Mouse (Mus musculus) CH12.LX (cell line): ENCODE measurements around the gene Batf. TPM values are rescaled to one million over a fixed set of nuclear protein-coding genes. Genes with fewer than 3 reads are reported as not detected.
A peak's percentile ranks its signal among the peaks of the same experiment; 100 is the strongest.

Source experiments
- DNase-seq: peaks from one replicate; pipeline ENCODE4 v3.0.0-alpha.2; 2013; ENCODE audit errors: extremely low read depth
- H3K27ac ChIP-seq: 2 replicates; pipeline ENCODE4 v1.5.1; 2012; ENCODE audit warnings: low read depth, mild to moderate bottlenecking, control low read depth, moderate library complexity; ENCODE audit not compliant: insufficient read depth
- H3K27me3 ChIP-seq: replicated peaks from 2 replicates; pipeline ENCODE3; 2012; ENCODE audit warnings: inconsistent platforms
- H3K36me3 ChIP-seq, 2 experiments: replicated peaks in 1 of 2; 2 replicates each; pipeline versions ENCODE3 to v1.6.1; 2012; ENCODE audit warnings: inconsistent platforms in 1 of 2, low read length in 1 of 2, mild to moderate bottlenecking in 1 of 2, mixed read lengths in 1 of 2, moderate library complexity in 1 of 2; ENCODE audit not compliant: control insufficient read depth in 1 of 2, insufficient read depth in 1 of 2
- H3K4me1 ChIP-seq, 2 experiments: 2 replicates each; pipeline ENCODE4 v1.6.1; 2012; ENCODE audit warnings: inconsistent platforms in 1 of 2, moderate library complexity in 1 of 2; ENCODE audit not compliant: insufficient read depth in 2 of 2, control insufficient read depth in 1 of 2
- H3K4me2 ChIP-seq: 2 replicates; pipeline ENCODE4 v1.6.1; 2012; ENCODE audit warnings: low read depth, mild to moderate bottlenecking, control low read depth; ENCODE audit not compliant: poor library complexity, insufficient read depth, severe bottlenecking
- H3K4me3 ChIP-seq, 3 experiments: fragments of 150-350 bp in 1 of 3; sonication (generic) in 1 of 3; replicated peaks in 1 of 3; 2 replicates each; pipeline versions ENCODE3 to v1.5.1; 2011 to 2012; ENCODE audit warnings: low read depth in 2 of 3, low read length in 2 of 3, mild to moderate bottlenecking in 2 of 3, moderate library complexity in 2 of 3, control low read depth in 1 of 3, improper control_type of control experiment in 1 of 3, inconsistent platforms in 1 of 3, mixed read lengths in 1 of 3; ENCODE audit not compliant: poor library complexity in 1 of 3
- H3K79me2 ChIP-seq: replicated peaks from 2 replicates; pipeline ENCODE4 v1.6.1; 2012; ENCODE audit warnings: mild to moderate bottlenecking, moderate library complexity; ENCODE audit not compliant: control insufficient read depth, poor library complexity, insufficient read depth, severe bottlenecking; ENCODE audit errors: extremely low read depth
- H3K9ac ChIP-seq: 2 replicates; pipeline ENCODE4 v1.6.1; 2012; ENCODE audit warnings: low read depth, mild to moderate bottlenecking, control low read depth, moderate library complexity; ENCODE audit not compliant: insufficient read depth
- H3K9me3 ChIP-seq: replicated peaks from 2 replicates; pipeline ENCODE3; 2012; ENCODE audit warnings: low read length, inconsistent platforms, mixed read lengths
- BHLHE40 ChIP-seq: IDR thresholded peaks from 2 replicates; pipeline ENCODE4 v1.6.1; 2011; ENCODE audit warnings: mild to moderate bottlenecking, low read depth, low read length, improper control_type of control experiment
- CHD1 ChIP-seq: IDR thresholded peaks from 2 replicates; pipeline ENCODE4 v1.6.1; 2012; ENCODE audit warnings: low read depth, low read length, improper control_type of control experiment, inconsistent platforms
- CHD2 ChIP-seq: IDR thresholded peaks from 2 replicates; pipeline ENCODE4 v1.6.1; 2011; ENCODE audit warnings: low read length, improper control_type of control experiment
- CTCF ChIP-seq, 2 experiments: IDR thresholded peaks in 1 of 2; conservative IDR thresholded peaks in 1 of 2; 2 replicates each; pipeline ENCODE4 v1.5.1; 2011 to 2012; ENCODE audit warnings: low read depth in 2 of 2, low read length in 2 of 2, improper control_type of control experiment in 1 of 2, inconsistent platforms in 1 of 2, mild to moderate bottlenecking in 1 of 2, moderate library complexity in 1 of 2
- EP300 ChIP-seq: IDR thresholded peaks from 2 replicates; pipeline ENCODE4 v1.6.1; 2011; ENCODE audit warnings: low read length, improper control_type of control experiment
- HCFC1 ChIP-seq: IDR thresholded peaks from 2 replicates; pipeline ENCODE4 v1.6.1; 2012; ENCODE audit warnings: low read depth, mild to moderate bottlenecking, inconsistent platforms, low read length, improper control_type of control experiment
- JUN ChIP-seq: IDR thresholded peaks from 2 replicates; pipeline ENCODE4 v1.6.1; 2011; ENCODE audit warnings: low read depth, mild to moderate bottlenecking, low read length, improper control_type of control experiment, moderate library complexity; ENCODE audit not compliant: insufficient read depth
- KAT2A ChIP-seq: IDR thresholded peaks from 2 replicates; pipeline ENCODE4 v1.6.1; 2012; ENCODE audit warnings: low read length, improper control_type of control experiment, inconsistent platforms; ENCODE audit not compliant: insufficient replicate concordance
- MAX ChIP-seq: IDR thresholded peaks from 2 replicates; pipeline ENCODE4 v1.6.1; 2011; ENCODE audit warnings: low read length, improper control_type of control experiment
- MAZ ChIP-seq: IDR thresholded peaks from 2 replicates; pipeline ENCODE4 v1.6.1; 2012; ENCODE audit warnings: low read depth, mild to moderate bottlenecking, inconsistent platforms, low read length, improper control_type of control experiment, moderate library complexity
- MYC ChIP-seq: IDR thresholded peaks from 2 replicates; pipeline ENCODE4 v1.6.1; 2011; ENCODE audit warnings: low read depth, mild to moderate bottlenecking, improper control_type of control experiment, low read length
- NRF1 ChIP-seq: IDR thresholded peaks from 2 replicates; pipeline ENCODE4 v1.6.1; 2014; ENCODE audit warnings: low read depth, mild to moderate bottlenecking, inconsistent platforms, low read length, improper control_type of control experiment, moderate library complexity
- PAX5 ChIP-seq: IDR thresholded peaks from 2 replicates; pipeline ENCODE4 v1.6.1; 2012; ENCODE audit warnings: low read length, inconsistent platforms, mixed read lengths
- RAD21 ChIP-seq: IDR thresholded peaks from 2 replicates; pipeline ENCODE4 v1.6.1; 2011; ENCODE audit warnings: low read depth, mild to moderate bottlenecking, low read length, improper control_type of control experiment, moderate library complexity
- RCOR1 ChIP-seq: conservative IDR thresholded peaks from 2 replicates; pipeline ENCODE4 v1.6.1; 2012; ENCODE audit warnings: low read depth, mild to moderate bottlenecking, inconsistent platforms, low read length, improper control_type of control experiment
- SIN3A ChIP-seq: IDR thresholded peaks from 2 replicates; pipeline ENCODE4 v1.6.1; 2012; ENCODE audit warnings: low read length, improper control_type of control experiment, inconsistent platforms
- SMC3 ChIP-seq: IDR thresholded peaks from 2 replicates; pipeline ENCODE4 v1.6.1; 2011; ENCODE audit warnings: low read depth, low read length, improper control_type of control experiment
- TBP ChIP-seq: conservative IDR thresholded peaks from 2 replicates; pipeline ENCODE4 v1.6.1; 2011; ENCODE audit warnings: low read depth, low read length, improper control_type of control experiment
- TCF12 ChIP-seq: IDR thresholded peaks from 2 replicates; pipeline ENCODE4 v1.6.1; 2014; ENCODE audit warnings: low read depth, mild to moderate bottlenecking, inconsistent platforms, low read length, improper control_type of control experiment
- USF1 ChIP-seq: IDR thresholded peaks from 2 replicates; pipeline ENCODE4 v1.6.1; 2014; ENCODE audit warnings: low read depth, mild to moderate bottlenecking, inconsistent platforms, low read length, improper control_type of control experiment
- USF2 ChIP-seq: conservative IDR thresholded peaks from 2 replicates; pipeline ENCODE4 v1.6.1; 2011; ENCODE audit warnings: low read depth, low read length, improper control_type of control experiment
- ZC3H11A ChIP-seq: IDR thresholded peaks from 2 replicates; pipeline ENCODE4 v1.6.1; 2012; ENCODE audit warnings: low read depth, mild to moderate bottlenecking, inconsistent platforms, low read length, improper control_type of control experiment
- dilution Hi-C: fragments of 300-500 bp; cut with MboI; formaldehyde crosslinking; loops from 2 replicates; pipeline ENCODE4 v1.14.3; 2020; ENCODE audit warnings: low sequenced_read_pairs; ENCODE audit not compliant: extremely low pct_unique_long_range_greater_than_20kb, extremely low pct_ligation_motif_present
- in situ Hi-C: fragments of 300-500 bp; cut with MboI; formaldehyde crosslinking; loops from 3 replicates; pipeline ENCODE4 v1.14.3; 2019; ENCODE audit warnings: low sequenced_read_pairs, low pct_ligation_motif_present, low pct_unique_long_range_greater_than_20kb, mixed read lengths
- polyA plus RNA-seq: library from polyadenylated mRNA; unstranded; fragments of >175 nt; gene quantifications from 2 replicates; pipeline ENCODE4 v1.2.1, GENCODE M21; 2012; ENCODE audit warnings: low read depth; ENCODE audit not compliant: insufficient read length
- total RNA-seq, 2 experiments: library from RNA; depleted of rRNA; stranded (reverse); fragments of 300-350 nt in 1 of 2; fragments of >200 nt in 1 of 2; gene quantifications; 2 replicates each; pipeline ENCODE4 v1.2.3; 2012 to 2014

Gene Batf
- total and polyA plus RNA-seq, 3 experiments: 89.2 to 137 (median 128) TPM

DNA sequence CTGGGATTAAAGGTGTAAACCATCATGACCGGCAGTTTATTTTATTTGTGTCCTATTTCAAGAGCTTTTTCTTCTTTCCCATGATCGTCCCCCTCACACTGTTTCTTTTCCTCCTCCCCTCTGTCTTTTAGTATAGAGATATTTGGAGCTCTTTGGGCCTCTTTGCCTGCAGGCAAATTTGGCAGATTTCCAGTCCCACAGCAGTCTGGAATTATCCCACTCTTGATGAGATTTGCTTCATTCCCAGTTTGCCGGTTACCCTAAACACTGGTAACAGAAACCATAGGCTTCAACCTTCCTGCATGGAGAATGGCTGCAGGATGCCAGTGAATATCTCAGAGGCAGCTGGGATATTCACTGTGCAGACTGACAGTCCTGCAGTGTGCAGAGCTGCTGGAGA lies 17.8 kb upstream of the Batf start:
- dilution Hi-C loops: no loop called here

DNA sequence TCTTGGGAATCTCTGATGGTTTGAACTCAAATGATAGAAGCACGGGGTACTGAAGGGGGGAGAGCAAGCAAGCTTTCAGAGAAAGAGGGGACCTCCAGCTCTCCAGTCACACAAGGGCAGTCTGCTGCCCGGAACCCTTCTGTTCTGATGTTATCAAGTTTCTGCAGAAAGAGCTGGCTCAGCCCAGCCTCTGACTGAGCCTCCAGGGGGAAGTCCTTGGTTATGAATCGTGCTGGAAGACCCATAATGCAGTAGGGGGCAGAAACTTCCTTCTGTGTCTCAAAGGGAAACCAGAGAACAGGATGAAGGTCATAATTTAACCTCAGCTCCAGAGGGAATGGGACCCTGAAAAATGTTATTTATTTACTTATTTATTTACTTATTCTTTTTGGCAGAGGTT lies 16.4 kb upstream of the Batf start:
- DNase-seq: no peak
- no peaks in the 10 kb centered on the region for H3K27me3 ChIP-seq
- peaks cover 9% of the 10 kb centered on the region for H3K9me3 ChIP-seq
- H3K4me1 ChIP-seq: peaks cover 25 to 53% of the 10 kb centered on the region in 2 experiments
- H3K4me3 ChIP-seq: no peak overlapping the region
- no peak overlapping the region for H3K4me2 ChIP-seq
- H3K9ac ChIP-seq: no peak overlapping the region
- in situ Hi-C loops (loop anchor here (25.0 kb wide), 1 partner anchor 508 kb away; the partner anchor contains the start of gene Rps6kl1), dilution Hi-C loops (no loop called here)
- no peaks in the 10 kb centered on the region for H3K79me2 ChIP-seq
- no peak for TF ChIP-seq ZC3H11A
- TF ChIP-seq SMC3: peak; percentile 6; the same call in 1 of the 2 replicates
- no peak for TF ChIP-seq JUN
- TF ChIP-seq SIN3A: no peak
- TF ChIP-seq, all 38 proteins: peak for 1
- H3K36me3 ChIP-seq: no peaks in the 10 kb centered on the region
- no peak overlapping the region for H3K27ac ChIP-seq

More for the DNA sequence above, 17.8 kb upstream of the Batf start:
- Histone ChIP-seq H3K27ac (no peak overlapping the region), H3K4me2 (no peak overlapping the region), H3K4me3 (no peak overlapping the region), H3K36me3 (no peaks in the 10 kb centered on the region)
- no peak for DNase-seq
- in situ Hi-C loops: loop anchor here (5.0 to 25.0 kb wide), 2 partner anchors 161 to 506 kb away; partner anchors contain the start of gene Rps6kl1
- no peak for TF ChIP-seq SIN3A
- no peak for TF ChIP-seq USF1
- no peak for TF ChIP-seq CHD1
- no peak for TF ChIP-seq RCOR1
- TF ChIP-seq KAT2A: no peak
- TF ChIP-seq MYC: no peak
- no peak for TF ChIP-seq HCFC1
- TF ChIP-seq CHD2: no peak
- TF ChIP-seq MAX: no peak
- no peak for TF ChIP-seq EP300
- no peak for TF ChIP-seq RAD21
- no peak for TF ChIP-seq BHLHE40
- TF ChIP-seq USF2: no peak
- no peak for TF ChIP-seq ZC3H11A
- TF ChIP-seq CTCF (conservative IDR thresholded peaks at IDR 0.05 in 1 of 2, IDR thresholded peaks at IDR 0.05 in 1 of 2; ENCODE audit: low read depth in 2 of 2, low read length in 2 of 2): no peak
- TF ChIP-seq TBP: no peak
- TF ChIP-seq TCF12: no peak
- no peak for TF ChIP-seq MAZ
- no peak for TF ChIP-seq PAX5
- no peak for TF ChIP-seq NRF1
- TF ChIP-seq, all 38 proteins: peak for 0
- H3K4me1 ChIP-seq: peaks cover 33 to 59% of the 10 kb centered on the region in 2 experiments
- no peaks in the 10 kb centered on the region for H3K79me2 ChIP-seq
- no peaks in the 10 kb centered on the region for H3K27me3 ChIP-seq
- no peak overlapping the region for H3K9ac ChIP-seq
- H3K9me3 ChIP-seq: peaks cover 9% of the 10 kb centered on the region
